Mouse (Mus musculus) megakaryocyte, embryonic 14.5 days (primary cell): Measurements from ENCODE around the gene Zfp983.

Source experiments
- FLI1 ChIP-seq: IDR thresholded peaks from 2 replicates; pipeline ENCODE4 v1.6.1; 2012; ENCODE audit warnings: low read length, inconsistent platforms, mixed read lengths
- GATA1 ChIP-seq: IDR thresholded peaks from 3 replicates; pipeline ENCODE4 v1.6.1; 2012; ENCODE audit warnings: mixed read lengths, low read length, inconsistent platforms, borderline replicate concordance

DNA sequence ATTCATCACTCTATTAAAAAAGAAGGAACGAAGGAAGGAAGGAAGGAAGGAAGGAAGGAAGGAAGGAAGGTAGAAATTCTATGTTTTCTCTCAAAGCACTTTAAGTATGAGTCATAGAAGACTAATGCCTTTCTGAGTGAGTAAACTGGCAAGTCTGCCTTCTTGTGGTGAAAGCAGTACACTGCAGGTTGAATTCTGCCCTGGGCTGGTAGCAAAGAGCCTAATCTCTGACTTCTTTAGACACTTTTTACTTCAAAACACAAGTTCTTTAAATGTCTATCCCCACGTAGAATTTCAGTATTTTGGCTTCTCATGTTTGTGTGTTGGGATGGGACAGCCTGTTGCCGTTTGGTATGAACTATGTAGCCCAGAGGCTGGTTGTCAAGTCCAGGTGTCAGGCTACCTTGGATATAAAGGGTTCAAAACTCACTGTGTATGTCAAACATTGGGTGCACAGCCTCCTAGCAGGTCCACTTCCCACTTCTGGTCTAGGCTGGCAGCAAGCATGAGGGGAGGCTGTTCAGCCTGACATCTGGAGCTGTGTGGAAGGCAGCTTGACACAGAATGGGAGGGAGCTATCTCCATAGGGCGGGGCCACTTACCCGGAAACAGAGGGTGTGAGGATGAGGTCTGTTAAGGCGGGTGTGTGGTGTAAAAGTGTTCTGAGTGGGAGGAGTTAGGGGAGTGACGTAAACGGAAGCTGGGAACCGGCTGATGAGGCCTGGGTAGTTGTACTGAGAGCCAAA is 29.0 kb downstream of the Zfp983 start:
- TF ChIP-seq GATA1 (no peak), FLI1 (no peak)
